Mouse (Mus musculus) stomach, embryonic 14.5 days (tissue): ENCODE measurements around the gene Fosl2. TPM values are rescaled to one million over a fixed set of nuclear protein-coding genes. Genes with fewer than 3 reads are reported as not detected.

Experiments used
- ATAC-seq: fragments of 200-750 bp; cut with Nextera tagmentation; 2 replicates; pipeline ENCODE4 v1.8.0; 2017; ENCODE audit warnings: low read depth, moderate TSS enrichment; ENCODE audit not compliant: insufficient number of reproducible peaks, insufficient read depth, low FRiP score
- H3K27ac ChIP-seq: fragments of 300-500 bp; sonication (generic); 2 replicates; pipeline ENCODE4 v1.5.1; 2014; ENCODE audit warnings: mild to moderate bottlenecking, low read length, moderate library complexity, mixed read lengths
- H3K27me3 ChIP-seq: fragments of 300-500 bp; sonication (generic); 2 replicates; pipeline ENCODE4 v1.6.1; 2014; ENCODE audit warnings: low read length, control low read depth, mixed read lengths; ENCODE audit not compliant: control insufficient read depth, insufficient read depth
- H3K36me3 ChIP-seq: fragments of 300-500 bp; sonication (generic); 2 replicates; pipeline ENCODE4 v1.6.1; 2014; ENCODE audit warnings: mild to moderate bottlenecking, control low read depth, low read length, moderate library complexity, mixed read lengths; ENCODE audit not compliant: control insufficient read depth, insufficient read depth
- H3K4me1 ChIP-seq: fragments of 300-500 bp; sonication (generic); 2 replicates; pipeline ENCODE4 v1.6.1; 2014; ENCODE audit warnings: low read length, control low read depth, mixed read lengths; ENCODE audit not compliant: control insufficient read depth, insufficient read depth
- H3K4me2 ChIP-seq: fragments of 300-500 bp; sonication (generic); replicated peaks from 2 replicates; pipeline ENCODE4 v1.6.1; 2014; ENCODE audit warnings: low read depth, low read length, control low read depth
- H3K4me3 ChIP-seq: fragments of 300-500 bp; sonication (generic); 2 replicates; pipeline ENCODE4 v1.5.1; 2014; ENCODE audit warnings: low read depth, low read length, control low read depth
- H3K9ac ChIP-seq: fragments of 300-500 bp; sonication (generic); replicated peaks from 2 replicates; pipeline ENCODE4 v1.6.1; 2014; ENCODE audit warnings: low read depth, mild to moderate bottlenecking, control low read depth, low read length, moderate library complexity, mixed read lengths
- H3K9me3 ChIP-seq: fragments of 300-500 bp; sonication (generic); 2 replicates; pipeline ENCODE4 v1.6.1; 2016; ENCODE audit warnings: low read depth, low read length, control low read depth; ENCODE audit not compliant: control insufficient read depth
- WGBS: fragments of 180-500 bp; shearing (Covaris S2); extraction: QIAGEN DNeasy Blood & Tissue Kit; methylation state at CpG from one replicate; pipeline ENCODE4 v1.1.7; 2014; 5-methylcytosine and 5-hydroxymethylcytosine counted together
- polyA plus RNA-seq: library from polyadenylated mRNA; unstranded; fragments of >200 nt; fragmentation: Nextera tagmentation; extraction: Ambion mirVana; gene quantifications from 2 replicates; pipeline ENCODE4 v1.2.1, GENCODE M21; 2014

Fosl2 gene
- polyA plus RNA-seq, 1 experiment from 2014 or later, result 15.8 TPM

DNA sequence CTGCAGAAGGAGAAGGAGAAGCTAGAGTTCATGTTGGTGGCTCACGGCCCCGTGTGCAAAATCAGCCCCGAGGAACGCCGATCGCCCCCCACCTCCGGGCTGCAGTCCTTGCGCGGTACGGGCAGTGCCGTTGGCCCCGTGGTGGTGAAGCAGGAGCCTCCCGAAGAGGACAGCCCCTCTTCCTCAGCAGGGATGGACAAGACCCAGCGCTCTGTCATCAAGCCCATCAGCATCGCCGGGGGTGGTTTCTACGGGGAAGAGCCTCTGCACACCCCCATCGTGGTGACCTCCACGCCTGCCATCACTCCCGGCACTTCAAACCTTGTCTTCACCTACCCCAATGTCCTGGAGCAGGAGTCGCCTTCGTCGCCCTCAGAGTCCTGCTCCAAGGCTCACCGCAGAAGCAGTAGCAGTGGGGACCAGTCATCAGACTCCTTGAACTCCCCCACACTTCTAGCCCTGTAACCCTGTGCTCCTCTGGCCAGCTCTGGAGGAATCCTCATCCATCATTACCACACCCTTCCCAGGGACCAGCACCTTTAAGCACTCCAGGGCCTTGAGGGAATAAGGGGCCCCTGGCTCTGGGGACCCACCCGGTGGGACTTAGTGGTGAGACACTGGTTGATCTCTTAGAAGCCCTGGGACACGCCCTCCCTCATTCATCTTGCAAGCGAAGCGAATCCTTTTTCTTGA lies 17.3 kb downstream of the Fosl2 start:
- Histone ChIP-seq H3K27ac (no peak overlapping the region), H3K9ac (no peak overlapping the region), H3K4me1 (no peaks in the 10 kb centered on the region), H3K9me3 (no peaks in the 10 kb centered on the region), H3K36me3 (peaks cover 64% of the 10 kb centered on the region), H3K4me3 (no peak overlapping the region), H3K4me2 (no peak overlapping the region), H3K27me3 (no peaks in the 10 kb centered on the region)
- WGBS, result 65% methylated on average over 28 of the region's 28 CpGs
- no peak for ATAC-seq

DNA sequence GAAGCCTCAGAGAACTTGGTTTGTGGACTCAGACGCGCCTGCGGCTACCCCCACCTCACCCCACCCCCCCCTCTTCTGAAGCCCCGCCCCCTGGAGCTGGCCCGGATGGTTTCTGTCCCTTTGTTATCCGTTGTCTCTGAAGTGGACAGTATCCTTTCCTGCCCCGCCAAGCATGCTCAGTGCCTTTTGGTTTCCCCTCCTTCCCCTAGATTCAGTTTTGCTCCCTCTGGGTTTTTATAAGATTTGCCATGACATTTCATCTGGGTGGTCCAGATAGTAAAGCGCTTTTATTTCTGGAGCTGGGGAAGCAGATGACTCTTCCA lies 17.8 kb downstream of the Fosl2 start:
- ATAC-seq, result no peak
- H3K27me3 ChIP-seq, result no peaks in the 10 kb centered on the region
- H3K4me3 ChIP-seq, result no peak overlapping the region
- no peak overlapping the region for H3K27ac ChIP-seq
- WGBS, result 32% methylated on average over 8 of the region's 8 CpGs
- H3K9ac ChIP-seq, result no peak overlapping the region
- no peaks in the 10 kb centered on the region for H3K9me3 ChIP-seq
- H3K4me1 ChIP-seq, result no peaks in the 10 kb centered on the region
- H3K4me2 ChIP-seq, result no peak overlapping the region
- peaks cover 58% of the 10 kb centered on the region for H3K36me3 ChIP-seq

DNA sequence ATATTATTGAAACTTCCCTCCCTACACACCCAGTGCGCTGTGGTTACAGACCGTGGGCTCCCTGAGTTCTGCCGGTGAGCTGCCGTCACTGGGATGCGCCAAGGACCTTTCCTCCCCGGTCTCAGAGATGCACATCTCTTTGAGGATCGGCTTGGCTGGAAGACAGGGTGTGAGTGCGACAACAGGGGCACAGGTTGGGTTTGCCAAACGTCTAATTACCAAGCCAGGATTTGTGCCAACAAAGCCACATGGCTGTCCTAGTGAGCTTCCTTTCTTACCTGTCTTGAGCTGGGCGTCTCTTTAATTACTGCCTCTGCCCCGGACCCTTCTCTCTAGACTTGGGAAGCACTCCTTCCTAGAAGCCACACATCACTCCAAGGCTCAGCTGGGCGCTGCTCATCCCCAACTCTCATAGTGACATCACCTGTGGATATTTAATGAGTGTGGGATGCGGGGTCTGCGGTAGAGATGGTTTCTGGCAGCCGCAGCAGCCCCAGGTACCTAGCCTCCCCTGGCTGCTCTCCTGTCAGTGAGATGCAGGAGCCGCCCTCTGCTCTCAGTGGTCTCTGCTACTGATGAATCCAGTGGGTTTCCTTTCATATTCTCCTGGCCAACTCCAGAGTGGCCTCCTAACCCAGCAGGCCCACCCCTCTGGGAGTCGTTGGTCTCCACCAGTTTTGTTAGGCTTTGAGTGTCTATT lies 18.3 kb downstream of the Fosl2 start:
- H3K36me3 ChIP-seq, result peaks cover 53% of the 10 kb centered on the region
- ATAC-seq, result no peak
- WGBS, result 78% methylated on average over 17 of the region's 17 CpGs

DNA sequence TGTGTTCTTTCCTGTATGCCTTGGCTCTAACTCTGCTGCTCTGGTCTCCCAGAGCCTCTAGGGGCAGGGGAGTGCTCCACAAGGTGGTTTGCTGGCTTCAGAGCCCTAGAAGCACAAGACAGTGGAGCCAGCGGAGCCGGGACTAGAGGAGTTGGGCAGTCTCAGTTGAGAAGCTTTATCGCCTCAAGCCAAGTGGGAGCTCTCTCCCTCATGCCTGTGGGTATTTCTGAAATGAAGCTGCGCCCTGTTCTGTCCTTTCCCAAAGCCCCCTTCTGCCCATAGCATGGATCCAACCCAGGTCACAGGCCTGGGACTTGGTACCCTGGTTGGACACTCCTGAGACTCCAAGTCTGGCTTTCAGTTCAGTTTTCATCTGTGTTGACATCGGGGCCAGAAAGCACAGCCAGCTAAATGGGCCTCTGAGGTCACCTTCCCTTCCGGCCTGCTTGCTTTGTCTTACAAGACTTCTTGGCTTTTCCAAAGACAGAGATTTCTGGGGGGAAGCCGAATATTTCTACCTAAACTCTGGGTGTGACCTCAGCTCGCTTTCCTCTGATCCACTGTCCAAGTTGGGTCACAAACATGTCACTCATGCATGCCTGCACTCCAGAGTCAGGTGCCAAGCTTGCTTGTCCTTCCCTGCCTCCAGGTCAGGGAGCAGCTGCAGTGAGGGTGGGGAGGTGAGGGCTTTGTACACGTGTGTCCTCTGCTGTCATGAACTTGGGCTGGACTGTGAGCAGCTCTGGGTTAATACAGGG lies 19.5 kb downstream of the Fosl2 start:
- Histone ChIP-seq H3K36me3 (peaks cover 49% of the 10 kb centered on the region), H3K4me3 (no peak overlapping the region), H3K4me2 (no peak overlapping the region), H3K27ac (no peak overlapping the region), H3K9me3 (no peaks in the 10 kb centered on the region), H3K27me3 (no peaks in the 10 kb centered on the region), H3K4me1 (no peaks in the 10 kb centered on the region), H3K9ac (no peak overlapping the region)
- WGBS, result 81% methylated on average over 8 of the region's 9 CpGs
- ATAC-seq, result no peak

More for the DNA sequence above, 18.3 kb downstream of the Fosl2 start:
- Histone ChIP-seq H3K27ac (no peak overlapping the region), H3K4me2 (no peak overlapping the region), H3K9me3 (no peaks in the 10 kb centered on the region), H3K4me3 (no peak overlapping the region), H3K27me3 (no peaks in the 10 kb centered on the region), H3K4me1 (no peaks in the 10 kb centered on the region), H3K9ac (no peak overlapping the region)

DNA sequence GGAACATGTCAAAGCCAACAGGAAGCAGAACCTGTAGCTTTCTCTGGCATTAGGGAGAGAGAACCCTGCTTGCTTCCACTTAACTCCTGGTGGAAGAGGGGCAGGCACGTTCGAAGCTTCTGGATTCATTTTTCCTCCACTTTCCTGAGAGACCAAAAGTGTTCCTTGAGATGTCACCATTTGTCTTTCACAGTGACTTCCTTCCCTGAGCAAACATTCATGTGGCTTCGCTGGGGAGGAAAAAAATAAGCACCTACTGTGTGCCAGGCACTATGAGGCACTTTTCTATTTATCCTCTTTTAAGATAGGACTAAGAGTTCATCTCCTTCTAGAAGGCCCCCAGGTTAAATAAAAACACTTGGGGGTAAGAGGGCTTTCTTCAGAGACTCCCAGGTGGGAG lies 20.3 kb downstream of the Fosl2 start:
- no peak overlapping the region for H3K4me3 ChIP-seq
- no peak for ATAC-seq
- no peak overlapping the region for H3K27ac ChIP-seq

DNA sequence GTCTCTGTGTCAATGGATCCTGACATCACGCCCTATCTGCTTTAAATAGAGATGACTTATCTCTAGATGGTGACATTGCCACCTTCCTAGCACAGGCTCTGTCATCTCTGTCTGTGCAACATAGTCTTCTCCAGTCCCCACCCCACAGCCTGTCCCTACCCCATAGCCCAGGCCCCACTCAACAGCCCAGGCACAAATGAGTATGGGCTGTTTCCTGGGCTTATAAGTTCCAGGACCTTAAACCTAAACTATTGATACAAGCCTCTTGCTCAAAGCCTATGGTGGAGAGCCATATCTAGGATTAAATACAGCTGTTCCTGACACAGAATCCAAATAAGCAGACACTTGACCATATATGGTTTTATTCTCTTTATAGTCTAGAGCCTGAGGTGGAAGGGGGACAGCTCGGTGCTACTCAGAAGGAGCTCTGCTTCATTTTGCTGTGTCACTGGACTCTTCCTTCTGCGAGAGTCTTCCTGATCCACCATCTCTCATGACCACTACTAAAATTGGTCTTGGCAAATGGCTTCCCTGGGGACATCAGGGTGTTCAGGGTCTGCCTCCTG lies 28.0 kb downstream of the Fosl2 start:
- 54% methylated on average over 3 of the region's 3 CpGs for WGBS
- H3K4me2 ChIP-seq, result no peak overlapping the region
- no peak overlapping the region for H3K9ac ChIP-seq
- ATAC-seq, result no peak; the same call in 1 of the 2 replicates
- H3K27ac ChIP-seq, result peak overlapping the region; percentile 74
- H3K27me3 ChIP-seq, result no peaks in the 10 kb centered on the region
- no peaks in the 10 kb centered on the region for H3K9me3 ChIP-seq
- H3K36me3 ChIP-seq, result no peaks in the 10 kb centered on the region
- peaks cover 5% of the 10 kb centered on the region; the same call in 1 of the 2 replicates for H3K4me1 ChIP-seq
- no peak overlapping the region for H3K4me3 ChIP-seq

More for the DNA sequence above, 20.3 kb downstream of the Fosl2 start:
- H3K27me3 ChIP-seq, result no peaks in the 10 kb centered on the region
- H3K9me3 ChIP-seq, result no peaks in the 10 kb centered on the region
- 80% methylated on average over 3 of the region's 3 CpGs for WGBS
- peaks cover 42% of the 10 kb centered on the region for H3K36me3 ChIP-seq
- H3K4me1 ChIP-seq, result no peaks in the 10 kb centered on the region
- H3K4me2 ChIP-seq, result no peak overlapping the region
- no peak overlapping the region for H3K9ac ChIP-seq

DNA sequence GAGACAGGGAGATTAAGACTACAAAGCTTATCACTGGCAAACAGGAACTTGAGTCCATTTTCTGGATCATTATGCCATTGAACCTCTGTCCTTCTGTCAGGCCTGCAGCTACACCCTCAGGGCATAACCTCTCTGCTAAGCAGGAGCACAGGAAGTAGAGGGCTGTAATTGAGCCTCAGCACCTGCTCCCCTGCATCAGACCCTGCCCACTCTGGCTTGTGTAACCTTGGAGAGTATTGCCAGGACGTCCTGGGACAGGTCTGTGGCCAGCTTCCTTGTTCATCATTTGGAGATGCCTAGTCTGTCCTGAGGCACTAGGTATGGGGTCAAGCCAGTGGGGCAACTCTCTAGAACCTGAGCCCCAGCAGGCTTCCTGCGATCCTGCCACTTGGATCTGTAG lies 36.6 kb downstream of the Fosl2 start:
- Histone ChIP-seq H3K27ac (no peak overlapping the region), H3K36me3 (no peaks in the 10 kb centered on the region), H3K9me3 (no peaks in the 10 kb centered on the region), H3K4me2 (no peak overlapping the region), H3K27me3 (no peaks in the 10 kb centered on the region), H3K4me3 (no peak overlapping the region), H3K4me1 (no peaks in the 10 kb centered on the region), H3K9ac (no peak overlapping the region)
- ATAC-seq, result no peak
- 60% methylated on average over 2 of the region's 2 CpGs for WGBS

DNA sequence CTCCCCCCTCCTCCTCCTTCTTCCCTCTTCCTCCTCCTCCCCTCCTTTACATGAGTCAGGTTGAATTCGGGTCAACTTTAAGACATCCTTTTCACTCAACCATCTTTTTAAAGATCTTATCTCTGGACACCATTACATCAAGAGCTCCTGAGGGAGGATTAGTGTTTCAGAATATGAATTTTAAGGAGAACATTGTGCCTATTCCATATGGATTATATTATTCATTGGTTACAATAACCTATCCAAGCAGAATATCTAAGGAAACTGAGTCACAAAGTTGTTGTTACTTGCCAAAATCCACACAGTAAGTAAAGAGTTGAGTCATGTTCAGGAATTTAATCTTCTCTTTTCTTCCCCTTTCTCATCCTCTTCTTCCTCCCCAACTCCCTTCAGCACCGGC lies 41.2 kb downstream of the Fosl2 start:
- H3K9me3 ChIP-seq, result no peaks in the 10 kb centered on the region
- H3K27me3 ChIP-seq, result no peaks in the 10 kb centered on the region
- no peaks in the 10 kb centered on the region for H3K4me1 ChIP-seq
- H3K4me2 ChIP-seq, result no peak overlapping the region
- no peaks in the 10 kb centered on the region for H3K36me3 ChIP-seq
- no peak overlapping the region for H3K4me3 ChIP-seq
- H3K27ac ChIP-seq, result no peak overlapping the region
- 72% methylated on average over 2 of the region's 2 CpGs for WGBS
- H3K9ac ChIP-seq, result no peak overlapping the region
- no peak for ATAC-seq
